Mouse (Mus musculus) mouse trophoblast stem cell (cell line): ENCODE data around the gene Gm5788.
"Not testable (repeated sequence)": the region's sequence is repeated elsewhere in the genome, so short reads cannot be mapped to it uniquely, and the experiment has no call there.

Experiments used
- in situ Hi-C, 2 experiments: fragments of 300-500 bp; cut with MseI, MboI; formaldehyde crosslinking; loops; 2 replicates in 1 of 2; 3 replicates in 1 of 2; pipeline ENCODE4 v1.15.1; 2025

Gm5788 gene

GRCm38 (mm10) chr12:87494421-87494820 is at the start of gene Gm5788:
Gene Gm5788 (plus strand): TSS chr12:87494721.
- in situ Hi-C loops = not testable (repeated sequence)

GRCm38 (mm10) chr12:87449456-87449855 is 45.1 kb upstream of the Gm5788 start:
- in situ Hi-C loops = no loop called here

GRCm38 (mm10) chr12:87464678-87465297 is 29.7 kb upstream of the Gm5788 start:
- in situ Hi-C loops = no loop called here

GRCm38 (mm10) chr12:87470263-87471136 is 24.0 kb upstream of the Gm5788 start:
- in situ Hi-C loops = no loop called here

- in situ Hi-C loops = no loop called here
Observed at GRCm38 (mm10) chr12:87471421-87471963, 23.0 kb upstream of the Gm5788 start.

- in situ Hi-C loops = no loop called here
Observed at GRCm38 (mm10) chr12:87471964-87472786, 22.3 kb upstream of the Gm5788 start, which contains the start of gene Snw1. Gene Snw1 (minus strand): TSS chr12:87472274.

GRCm38 (mm10) chr12:87474756-87475155 is 19.8 kb upstream of the Gm5788 start:
- in situ Hi-C loops = loop anchor here (5.0 kb wide), 1 partner anchor 1168 kb away; no protein-coding TSS in a partner anchor

GRCm38 (mm10) chr12:87482482-87482881 is 12.0 kb upstream of the Gm5788 start:
- in situ Hi-C loops = not testable (repeated sequence)

GRCm38 (mm10) chr12:87488683-87489082 is 5.8 kb upstream of the Gm5788 start:
- in situ Hi-C loops = not testable (repeated sequence)

GRCm38 (mm10) chr12:87514016-87514415 is 19.5 kb downstream of the Gm5788 start, which contains the start of gene Gm8300:
Gene Gm8300 (plus strand): TSS chr12:87514316.
- in situ Hi-C loops = not testable (repeated sequence)

- in situ Hi-C loops = loop anchor here in 1 of 2 experiments (5.0 kb wide), 1 partner anchor 728 kb away; no protein-coding TSS in a partner anchor
Observed at GRCm38 (mm10) chr12:87519616-87520015, 25.1 kb downstream of the Gm5788 start.

GRCm38 (mm10) chr12:87543927-87544326 is 49.4 kb downstream of the Gm5788 start:
- in situ Hi-C loops = no loop called here
